Mouse (Mus musculus) effector memory CD4-positive, alpha-beta T cell, adult 5 months (primary cell): ENCODE measurements around the gene Ces1f. TPM values are rescaled to one million over a fixed set of nuclear protein-coding genes. Genes with fewer than 3 reads are reported as not detected.

ENCODE experiments used
- polyA plus RNA-seq: library from polyadenylated mRNA; unstranded; fragments of 100-300 nt; shearing (Covaris generic); gene quantifications from one replicate; pipeline ENCODE4 v1.2.1, GENCODE M21; 2017

The Ces1f gene
- polyA plus RNA-seq = not detected

DNA sequence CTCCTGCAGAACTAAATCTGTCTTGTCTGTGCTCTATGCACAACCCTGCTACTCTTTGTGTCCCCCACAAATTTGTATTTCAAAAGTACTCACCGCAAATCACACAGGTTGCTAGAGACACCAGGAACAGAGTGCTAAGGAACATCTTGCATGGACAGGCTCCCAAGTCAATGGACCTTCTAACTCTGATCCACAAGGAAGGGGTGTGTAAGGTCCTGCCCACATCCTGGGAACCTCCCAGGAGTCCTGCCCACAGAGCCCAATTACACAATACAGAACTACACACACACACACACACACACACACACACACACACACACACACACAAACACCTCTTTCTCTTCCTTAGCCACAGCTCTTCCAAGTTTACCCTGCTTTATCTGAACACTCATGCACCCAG is at the start of gene Ces1f:
Gene Ces1f (minus strand): TSS at position 192 of the 400 bp plus-strand sequence.

DNA sequence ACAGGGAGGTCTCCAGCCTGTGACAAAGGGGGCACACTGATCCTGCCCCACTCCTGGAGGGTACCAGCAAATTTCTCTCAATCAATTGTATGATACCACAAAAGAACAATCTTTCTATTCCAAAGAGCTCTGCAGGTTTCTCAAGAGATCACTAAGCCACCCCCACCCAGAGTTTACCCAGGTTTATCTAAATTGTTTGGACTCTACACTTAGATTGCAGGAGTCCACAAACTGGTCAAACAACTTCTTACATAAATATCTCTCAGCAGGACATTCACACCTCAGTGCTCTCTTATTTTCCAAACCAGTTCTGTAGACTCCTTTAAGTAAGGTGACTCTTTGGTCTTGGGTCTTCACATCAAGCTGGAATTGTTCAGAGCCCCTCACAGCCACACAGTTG is 50.1 kb downstream of the Ces1f start, which contains the start of gene Ces1e:
Gene Ces1e (minus strand): TSS at position 174 of the 400 bp plus-strand sequence.

Other genes starting within 250 kb of the Ces1f start
- gene Ces1a, start 231.6 kb downstream of the Ces1f start, polyA plus RNA-seq = not detected
- gene Ces1b, start 199.7 kb downstream of the Ces1f start, polyA plus RNA-seq = not detected
- not detected for gene Ces1c, start 148.5 kb downstream of the Ces1f start, polyA plus RNA-seq
- not detected for gene Ces1d, start 81.9 kb downstream of the Ces1f start, polyA plus RNA-seq
- gene Ces1e, start 50.1 kb downstream of the Ces1f start, polyA plus RNA-seq = not detected
- not detected for gene Ces1g, start 57.6 kb upstream of the Ces1f start, polyA plus RNA-seq
- not detected for gene Ces1h, start 100.0 kb upstream of the Ces1f start, polyA plus RNA-seq